Mouse (Mus musculus) spleen, adult 2 months (tissue): ENCODE results near the gene Klhl8.

Experiments
- CTCF ChIP-seq: fragments of 200-500 bp; IDR thresholded peaks from 2 replicates; pipeline ENCODE4 v1.5.1; 2011; ENCODE audit warnings: mild to moderate bottlenecking, inconsistent platforms; ENCODE audit not compliant: insufficient read depth, insufficient read length, insufficient replicate concordance; ENCODE audit errors: extremely low read depth
- POLR2A ChIP-seq: fragments of 200-500 bp; IDR thresholded peaks from 2 replicates; pipeline ENCODE4 v1.6.1; 2011; ENCODE audit warnings: low read depth, low read length, inconsistent platforms

GRCm38 (mm10) chr5:103911555-103911954 is 496 bp upstream of the Klhl8 start:
- TF ChIP-seq CTCF (no peak), POLR2A (no peak)
